Mouse (Mus musculus) myocyte (in vitro differentiated cells): ENCODE results near the gene Defb20. TPM values are rescaled to one million over a fixed set of nuclear protein-coding genes. Genes with fewer than 3 reads are reported as not detected.
A peak's percentile ranks its signal among the peaks of the same experiment; 100 is the strongest.

Source experiments
- H3K27me3 ChIP-seq: one replicate; pipeline ENCODE4 v1.6.1; 2011; ENCODE audit not compliant: control insufficient read depth, insufficient read depth, insufficient read length
- H3K36me3 ChIP-seq: one replicate; pipeline ENCODE4 v1.6.1; 2011; ENCODE audit not compliant: control insufficient read depth, insufficient read depth
- H3K4me2 ChIP-seq: one replicate; pipeline ENCODE4 v1.6.1; 2011; ENCODE audit warnings: low read depth, control low read depth
- H3K4me3 ChIP-seq: one replicate; pipeline ENCODE4 v1.5.1; 2011; ENCODE audit warnings: mild to moderate bottlenecking, control low read depth, moderate library complexity
- H3K79me2 ChIP-seq: one replicate; pipeline ENCODE4 v1.6.1; 2011; ENCODE audit not compliant: control insufficient read depth, insufficient read depth
- H3ac ChIP-seq: one replicate; pipeline ENCODE4 v1.6.1; 2011; ENCODE audit not compliant: control insufficient read depth, insufficient read length
- CEBPB ChIP-seq: IDR thresholded peaks from 2 replicates; pipeline ENCODE4 v1.6.1; 2011; ENCODE audit warnings: mild to moderate bottlenecking, moderate library complexity; ENCODE audit not compliant: poor library complexity, insufficient read depth, severe bottlenecking
- E2F4 ChIP-seq: IDR thresholded peaks from one replicate; pipeline ENCODE4 v1.6.1; 2011; ENCODE audit warnings: mild to moderate bottlenecking, control low read depth, moderate library complexity; ENCODE audit not compliant: insufficient read depth
- MAX ChIP-seq: IDR thresholded peaks from one replicate; pipeline ENCODE4 v1.6.1; 2011; ENCODE audit warnings: low read depth, mild to moderate bottlenecking, control low read depth
- MYOD1 ChIP-seq, 3 experiments: IDR thresholded peaks; one replicate each; pipeline ENCODE4 v1.6.1; 2011; ENCODE audit warnings: control low read depth in 2 of 3, low read depth in 2 of 3, mild to moderate bottlenecking in 2 of 3, moderate library complexity in 1 of 3; ENCODE audit not compliant: insufficient read length in 2 of 3, control insufficient read depth in 1 of 3
- MYOG ChIP-seq, 3 experiments: IDR thresholded peaks; one replicate each; pipeline ENCODE4 v1.6.1; 2011; ENCODE audit warnings: control low read depth in 2 of 3, low read depth in 2 of 3, mild to moderate bottlenecking in 2 of 3; ENCODE audit not compliant: insufficient read length in 2 of 3, control insufficient read depth in 1 of 3, insufficient read depth in 1 of 3
- POLR2A ChIP-seq: IDR thresholded peaks from one replicate; pipeline ENCODE4 v1.6.1; 2011; ENCODE audit warnings: low read depth, mild to moderate bottlenecking, control low read depth, moderate library complexity; ENCODE audit not compliant: insufficient read length
- POLR2AphosphoS2 ChIP-seq: IDR thresholded peaks from one replicate; pipeline ENCODE4 v1.6.1; 2011; ENCODE audit warnings: low read depth, control low read depth; ENCODE audit not compliant: insufficient read length
- REST ChIP-seq: IDR thresholded peaks from one replicate; pipeline ENCODE4 v1.6.1; 2011; ENCODE audit warnings: mild to moderate bottlenecking, control low read depth, moderate library complexity; ENCODE audit not compliant: insufficient read depth, insufficient read length
- SRF ChIP-seq: IDR thresholded peaks from one replicate; pipeline ENCODE4 v1.6.1; 2011; ENCODE audit warnings: low read depth; ENCODE audit not compliant: control insufficient read depth, insufficient read length
- TCF12 ChIP-seq: IDR thresholded peaks from one replicate; pipeline ENCODE4 v1.6.1; 2011; ENCODE audit warnings: mild to moderate bottlenecking, control low read depth; ENCODE audit not compliant: poor library complexity, insufficient read depth, severe bottlenecking
- TCF3 ChIP-seq: IDR thresholded peaks from one replicate; pipeline ENCODE4 v1.6.1; 2011; ENCODE audit warnings: low read depth, control low read depth; ENCODE audit not compliant: insufficient read length
- USF1 ChIP-seq: IDR thresholded peaks from one replicate; pipeline ENCODE4 v1.6.1; 2011; ENCODE audit warnings: low read depth, mild to moderate bottlenecking, control low read depth, moderate library complexity
- polyA plus RNA-seq: library from polyadenylated mRNA; unstranded; fragments of >200 nt; fragmentation: generic; extraction: Trizol; gene quantifications from one replicate; pipeline ENCODE4 v1.2.1, GENCODE M21; 2012; ENCODE audit warnings: missing spikeins

Defb20 gene
- polyA plus RNA-seq, 1 experiment, result not detected

DNA sequence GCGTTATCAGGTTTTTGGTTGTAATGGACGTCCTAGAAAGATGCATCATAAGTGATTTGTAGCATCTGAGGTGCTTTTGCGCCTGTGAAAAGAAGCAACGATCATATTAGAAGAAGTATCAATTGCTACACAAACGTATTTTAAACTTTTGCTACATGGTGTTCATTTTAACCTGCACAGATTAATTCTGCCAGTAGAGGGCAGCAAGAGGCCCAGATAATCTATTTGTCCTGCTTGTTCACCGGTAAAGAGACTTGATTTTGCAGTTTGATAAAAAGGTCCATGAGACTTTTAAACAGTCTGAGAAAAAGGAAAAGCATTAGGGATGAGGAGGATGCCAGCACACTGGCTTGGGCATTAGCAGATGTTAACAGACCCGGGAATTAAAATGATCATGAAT lies 5.9 kb upstream of the Defb20 start:
- Histone ChIP-seq H3K79me2 (no peaks in the 10 kb centered on the region), H3ac (no peak overlapping the region), H3K27me3 (no peaks in the 10 kb centered on the region), H3K4me3 (no peak overlapping the region), H3K4me2 (peak overlapping the region; percentile 60), H3K36me3 (no peaks in the 10 kb centered on the region)
- TF ChIP-seq USF1, result no peak
- TF ChIP-seq MYOG (IDR thresholded peaks at IDR 0.05; ENCODE audit: control insufficient read depth in 1 of 3, insufficient read depth in 1 of 3, insufficient read length in 2 of 3, low read depth in 2 of 3), result no peak
- no peak for TF ChIP-seq TCF3
- no peak for TF ChIP-seq TCF12
- no peak for TF ChIP-seq SRF
- no peak for TF ChIP-seq E2F4
- no peak for TF ChIP-seq REST
- TF ChIP-seq MAX, result no peak
- TF ChIP-seq MYOD1 (IDR thresholded peaks at IDR 0.05; ENCODE audit: control insufficient read depth in 1 of 3, insufficient read length in 2 of 3, low read depth in 2 of 3), result no peak
- TF ChIP-seq CEBPB, result no peak
- no peak for TF ChIP-seq POLR2A
- TF ChIP-seq POLR2AphosphoS2, result no peak

DNA sequence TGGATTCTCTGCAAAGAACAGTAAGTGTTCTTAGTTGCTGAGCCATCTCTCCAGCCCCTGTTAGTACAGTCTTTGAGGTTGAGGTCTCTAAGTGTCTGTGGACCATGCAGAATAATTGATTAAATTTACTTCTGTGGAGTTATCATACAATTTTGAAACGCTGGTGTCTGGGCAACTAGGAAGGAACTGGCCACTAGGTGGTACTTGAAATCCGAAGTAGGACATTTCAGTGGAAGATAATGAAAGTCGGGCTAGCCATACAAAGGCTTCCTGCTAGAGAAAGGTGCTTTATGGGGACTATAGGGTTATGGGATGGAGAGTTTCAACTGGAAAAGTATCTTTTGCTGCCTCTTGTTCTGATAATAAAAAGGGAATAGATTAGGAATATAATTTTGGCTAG lies 4.4 kb upstream of the Defb20 start:
- no peaks in the 10 kb centered on the region for H3K36me3 ChIP-seq
- H3K27me3 ChIP-seq, result no peaks in the 10 kb centered on the region
- H3K4me3 ChIP-seq, result no peak overlapping the region
- TF ChIP-seq POLR2AphosphoS2, result no peak
- TF ChIP-seq TCF3, result no peak
- no peak for TF ChIP-seq SRF
- no peak for TF ChIP-seq MAX
- no peak for TF ChIP-seq POLR2A
- no peak for TF ChIP-seq TCF12
- no peak for TF ChIP-seq E2F4
- no peak for TF ChIP-seq MYOD1 (IDR thresholded peaks at IDR 0.05; ENCODE audit: control insufficient read depth in 1 of 3, insufficient read length in 2 of 3, low read depth in 2 of 3)
- no peak for TF ChIP-seq REST
- no peak for TF ChIP-seq CEBPB
- no peak for TF ChIP-seq MYOG (IDR thresholded peaks at IDR 0.05; ENCODE audit: control insufficient read depth in 1 of 3, insufficient read depth in 1 of 3, insufficient read length in 2 of 3, low read depth in 2 of 3)
- TF ChIP-seq USF1, result no peak
- H3ac ChIP-seq, result no peak overlapping the region
- no peak overlapping the region for H3K4me2 ChIP-seq
- H3K79me2 ChIP-seq, result no peaks in the 10 kb centered on the region

DNA sequence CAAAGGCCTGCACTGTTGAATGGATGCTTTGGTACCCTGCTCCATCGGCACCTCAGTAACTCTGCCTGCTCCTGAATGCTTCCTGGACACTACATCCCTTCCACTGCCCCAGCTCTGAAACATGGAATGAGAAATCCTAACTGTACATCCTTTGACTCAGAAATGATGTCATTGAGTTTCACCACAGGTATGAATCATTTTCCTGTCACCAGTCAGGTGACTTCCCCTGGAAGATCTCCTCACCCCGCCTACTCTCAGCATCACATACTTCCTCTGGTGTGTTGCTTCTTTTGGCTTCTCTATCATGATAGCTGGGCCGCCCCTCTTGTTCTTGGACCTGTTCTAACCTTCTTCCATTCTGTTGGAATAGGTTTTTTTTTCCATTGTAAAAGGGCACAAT lies 4.0 kb downstream of the Defb20 start:
- Histone ChIP-seq H3K4me3 (no peak overlapping the region), H3K27me3 (no peaks in the 10 kb centered on the region), H3K4me2 (no peak overlapping the region), H3K79me2 (no peaks in the 10 kb centered on the region), H3ac (no peak overlapping the region), H3K36me3 (no peaks in the 10 kb centered on the region)
- TF ChIP-seq REST, result no peak
- no peak for TF ChIP-seq MAX
- TF ChIP-seq USF1, result peak; percentile 44

GRCm38 (mm10) chr2:152481726-152482125 lies 4.9 kb downstream of the Defb20 start:
- H3K4me2 ChIP-seq, result no peak overlapping the region
- no peaks in the 10 kb centered on the region for H3K79me2 ChIP-seq
- TF ChIP-seq MAX, result no peak
- TF ChIP-seq SRF, result no peak
- TF ChIP-seq MYOG (IDR thresholded peaks at IDR 0.05; ENCODE audit: control insufficient read depth in 1 of 3, insufficient read depth in 1 of 3, insufficient read length in 2 of 3, low read depth in 2 of 3), result no peak
- TF ChIP-seq USF1, result no peak
- TF ChIP-seq CEBPB, result no peak
- TF ChIP-seq MYOD1 (IDR thresholded peaks at IDR 0.05; ENCODE audit: control insufficient read depth in 1 of 3, insufficient read length in 2 of 3, low read depth in 2 of 3), result no peak
- TF ChIP-seq E2F4, result no peak
- TF ChIP-seq POLR2AphosphoS2, result no peak
- TF ChIP-seq REST, result no peak
- TF ChIP-seq TCF12, result no peak
- no peak for TF ChIP-seq TCF3
- no peak for TF ChIP-seq POLR2A

GRCm38 (mm10) chr2:152487024-152487423 lies 10.2 kb downstream of the Defb20 start:
- Histone ChIP-seq H3K4me3 (no peak overlapping the region), H3ac (no peak overlapping the region), H3K27me3 (no peaks in the 10 kb centered on the region), H3K4me2 (no peak overlapping the region), H3K79me2 (no peaks in the 10 kb centered on the region), H3K36me3 (no peaks in the 10 kb centered on the region)
- TF ChIP-seq TCF3 (no peak), TCF12 (no peak), POLR2AphosphoS2 (no peak), MYOD1 (IDR thresholded peaks at IDR 0.05; ENCODE audit: control insufficient read depth in 1 of 3, insufficient read length in 2 of 3, low read depth in 2 of 3) (no peak), POLR2A (no peak)

More at GRCm38 (mm10) chr2:152481726-152482125, 4.9 kb downstream of the Defb20 start:
- Histone ChIP-seq H3ac (no peak overlapping the region), H3K36me3 (no peaks in the 10 kb centered on the region), H3K27me3 (no peaks in the 10 kb centered on the region), H3K4me3 (no peak overlapping the region)
